Mouse (Mus musculus): ENCODE measurements around the gene Magee1.

- no peak for TF ChIP-seq CTCF (IDR thresholded peaks at IDR 0.05; ENCODE audit: low read depth, low read length)
- TF ChIP-seq GATA1 (IDR thresholded peaks at IDR 0.05; ENCODE audit: borderline replicate concordance, low read length) = no peak
- TF ChIP-seq GATA2 (IDR thresholded peaks at IDR 0.05; ENCODE audit: borderline replicate concordance, low read depth, low read length) = no peak
- no peak for TF ChIP-seq POLR2AphosphoS5 (IDR thresholded peaks at IDR 0.05; ENCODE audit: insufficient replicate concordance, low read depth, low read length)
Observed at GRCm38 (mm10) chrX:105104175-105104574, 16.0 kb upstream of the Magee1 start.
